Mouse (Mus musculus): ENCODE data around the gene Rtn2. TPM values are rescaled to one million over a fixed set of nuclear protein-coding genes. Genes with fewer than 3 reads are reported as not detected.

The Rtn2 gene
- polyA plus RNA-seq, 1 experiment from 2014 or later: 16.6 TPM

GRCm38 (mm10) chr7:19252078-19252477, 30.3 kb upstream of the Rtn2 start:
- Histone ChIP-seq H3K27me3 (replicated peaks; ENCODE audit: low read depth, poor library complexity, severe bottlenecking) (no peaks in the 10 kb centered on the region), H3K4me1 (no peaks in the 10 kb centered on the region), H3K27ac (replicated peaks) (no peak overlapping the region), H3K36me3 (replicated peaks) (peaks cover 34% of the 10 kb centered on the region), H3K9me3 (no peaks in the 10 kb centered on the region), H3K4me3 (no peak overlapping the region)
- no peak for DNase-seq (ENCODE audit: low spot score)
- WGBS: 83% methylated on average over 4 of the region's 4 CpGs

GRCm38 (mm10) chr7:19253437-19253836, 29.0 kb upstream of the Rtn2 start:
- H3K4me1 ChIP-seq: peaks cover 6% of the 10 kb centered on the region
- 65% methylated on average over 5 of the region's 5 CpGs for WGBS
- no peak overlapping the region for H3K27ac ChIP-seq (replicated peaks)
- H3K9me3 ChIP-seq: no peaks in the 10 kb centered on the region
- H3K4me3 ChIP-seq: no peak overlapping the region
- H3K36me3 ChIP-seq (replicated peaks): peaks cover 40% of the 10 kb centered on the region
- no peak for DNase-seq (ENCODE audit: low spot score)
- no peaks in the 10 kb centered on the region for H3K27me3 ChIP-seq (replicated peaks; ENCODE audit: low read depth, poor library complexity, severe bottlenecking)

- Histone ChIP-seq H3K36me3 (replicated peaks) (peaks cover 57% of the 10 kb centered on the region), H3K27ac (replicated peaks) (no peak overlapping the region), H3K4me1 (peaks cover 6% of the 10 kb centered on the region), H3K9me3 (no peaks in the 10 kb centered on the region), H3K4me3 (no peak overlapping the region), H3K27me3 (replicated peaks; ENCODE audit: low read depth, poor library complexity, severe bottlenecking) (no peaks in the 10 kb centered on the region)
- no peak for DNase-seq (ENCODE audit: low spot score)
- WGBS: 86% methylated on average over 17 of the region's 17 CpGs
Observed at GRCm38 (mm10) chr7:19255395-19255794, 27.0 kb upstream of the Rtn2 start.

GRCm38 (mm10) chr7:19256567-19256966, 25.9 kb upstream of the Rtn2 start:
- Histone ChIP-seq H3K27ac (replicated peaks) (no peak overlapping the region), H3K27me3 (replicated peaks; ENCODE audit: low read depth, poor library complexity, severe bottlenecking) (no peaks in the 10 kb centered on the region), H3K36me3 (replicated peaks) (peaks cover 69% of the 10 kb centered on the region), H3K9me3 (no peaks in the 10 kb centered on the region), H3K4me3 (no peak overlapping the region), H3K4me1 (peaks cover 6% of the 10 kb centered on the region)
- WGBS: 86% methylated on average over 7 of the region's 7 CpGs
- no peak for DNase-seq (ENCODE audit: low spot score)

- H3K4me1 ChIP-seq: peaks cover 6% of the 10 kb centered on the region
- H3K27me3 ChIP-seq (replicated peaks; ENCODE audit: low read depth, poor library complexity, severe bottlenecking): no peaks in the 10 kb centered on the region
- H3K9me3 ChIP-seq: no peaks in the 10 kb centered on the region
- 34% methylated on average over 11 of the region's 11 CpGs for WGBS
- peaks cover 78% of the 10 kb centered on the region for H3K36me3 ChIP-seq (replicated peaks)
- DNase-seq (ENCODE audit: low spot score): peak; percentile 74
- H3K27ac ChIP-seq (replicated peaks): no peak overlapping the region
- 0 out of 2 replicates have a peak overlapping the region, but pooled peaks have one; percentile 23 for H3K4me3 ChIP-seq
Observed at GRCm38 (mm10) chr7:19257390-19258022, 24.9 kb upstream of the Rtn2 start.

- H3K27ac ChIP-seq (replicated peaks): no peak overlapping the region
- WGBS: 81% methylated on average over 3 of the region's 3 CpGs
- peaks cover 86% of the 10 kb centered on the region for H3K36me3 ChIP-seq (replicated peaks)
- DNase-seq (ENCODE audit: low spot score): no peak
- H3K9me3 ChIP-seq: no peaks in the 10 kb centered on the region
- H3K27me3 ChIP-seq (replicated peaks; ENCODE audit: low read depth, poor library complexity, severe bottlenecking): no peaks in the 10 kb centered on the region
- H3K4me1 ChIP-seq: peaks cover 6% of the 10 kb centered on the region
- no peak overlapping the region for H3K4me3 ChIP-seq
Observed at GRCm38 (mm10) chr7:19258336-19258735, 24.1 kb upstream of the Rtn2 start.

GRCm38 (mm10) chr7:19265147-19265546, 17.3 kb upstream of the Rtn2 start:
- DNase-seq (ENCODE audit: low spot score): no peak
- H3K27me3 ChIP-seq (replicated peaks; ENCODE audit: low read depth, poor library complexity, severe bottlenecking): no peaks in the 10 kb centered on the region
- no peaks in the 10 kb centered on the region for H3K9me3 ChIP-seq
- 86% methylated on average over 7 of the region's 7 CpGs for WGBS
- H3K4me1 ChIP-seq: peaks cover 32% of the 10 kb centered on the region
- no peak overlapping the region for H3K4me3 ChIP-seq
- peaks cover 82% of the 10 kb centered on the region for H3K36me3 ChIP-seq (replicated peaks)
- no peak overlapping the region for H3K27ac ChIP-seq (replicated peaks)

GRCm38 (mm10) chr7:19265928-19266822, 16.2 kb upstream of the Rtn2 start:
- Histone ChIP-seq H3K4me3 (no peak overlapping the region), H3K4me1 (peaks cover 40% of the 10 kb centered on the region), H3K27me3 (replicated peaks; ENCODE audit: low read depth, poor library complexity, severe bottlenecking) (no peaks in the 10 kb centered on the region), H3K36me3 (replicated peaks) (peaks cover 71% of the 10 kb centered on the region), H3K9me3 (no peaks in the 10 kb centered on the region), H3K27ac (replicated peaks) (no peak overlapping the region)
- no peak for DNase-seq (ENCODE audit: low spot score)
- 85% methylated on average over 10 of the region's 10 CpGs for WGBS

- WGBS: 75% methylated on average over 10 of the region's 10 CpGs
- Histone ChIP-seq H3K36me3 (replicated peaks) (peaks cover 63% of the 10 kb centered on the region), H3K27me3 (replicated peaks; ENCODE audit: low read depth, poor library complexity, severe bottlenecking) (no peaks in the 10 kb centered on the region), H3K4me1 (peaks cover 40% of the 10 kb centered on the region), H3K9me3 (no peaks in the 10 kb centered on the region), H3K27ac (replicated peaks) (no peak overlapping the region), H3K4me3 (no peak overlapping the region)
- no peak for DNase-seq (ENCODE audit: low spot score)
Observed at GRCm38 (mm10) chr7:19267051-19267450, 15.4 kb upstream of the Rtn2 start.

GRCm38 (mm10) chr7:19268993-19269681, 13.3 kb upstream of the Rtn2 start:
- Histone ChIP-seq H3K36me3 (replicated peaks) (peaks cover 42% of the 10 kb centered on the region), H3K4me1 (peaks cover 46% of the 10 kb centered on the region), H3K9me3 (no peaks in the 10 kb centered on the region), H3K27ac (replicated peaks) (peak overlapping the region; percentile 90), H3K27me3 (replicated peaks; ENCODE audit: low read depth, poor library complexity, severe bottlenecking) (no peaks in the 10 kb centered on the region), H3K4me3 (peak overlapping the region; percentile 75)
- DNase-seq (ENCODE audit: low spot score): peak; percentile 21
- WGBS: 39% methylated on average over 10 of the region's 10 CpGs

- WGBS: under 1% methylated on average over 19 of the region's 19 CpGs
- Histone ChIP-seq H3K27me3 (replicated peaks; ENCODE audit: low read depth, poor library complexity, severe bottlenecking) (0 out of 2 replicates have a peak, but pooled peaks cover 1% of the 10 kb centered on the region), H3K4me3 (peak overlapping the region; percentile 75), H3K9me3 (no peaks in the 10 kb centered on the region), H3K27ac (replicated peaks) (peak overlapping the region; percentile 90), H3K4me1 (peaks cover 46% of the 10 kb centered on the region), H3K36me3 (replicated peaks) (peaks cover 34% of the 10 kb centered on the region)
- peak; percentile 78 for DNase-seq (ENCODE audit: low spot score)
Observed at GRCm38 (mm10) chr7:19269721-19270441, 12.5 kb upstream of the Rtn2 start.

All from embryonic facial prominence, embryonic 10.5 days (tissue).